Mouse (Mus musculus): Measurements from ENCODE around the gene Acsbg1. TPM values are rescaled to one million over a fixed set of nuclear protein-coding genes. Genes with fewer than 3 reads are reported as not detected.

The Acsbg1 gene
- total and polyA plus RNA-seq, 2 experiments = under 0.01 to 0.12 TPM

GRCm38 (mm10) chr9:54702581-54702980, 40.9 kb upstream of the Acsbg1 start:
- Histone ChIP-seq H3K9ac (ENCODE audit: low read depth, low read length) (no peak overlapping the region), H3K4me3 (ENCODE audit: insufficient read depth, low read depth, low read length) (no peak overlapping the region), H3K27me3 (ENCODE audit: control insufficient read depth, insufficient read depth, low read length) (0 out of 2 replicates have a peak, but pooled peaks cover 3% of the 10 kb centered on the region), H3K79me2 (ENCODE audit: control insufficient read depth, insufficient read depth, low read length) (no peaks in the 10 kb centered on the region; the same call in 1 of the 2 replicates), H3K27ac (replicated peaks; ENCODE audit: insufficient read depth, low read depth, low read length) (no peak overlapping the region), H3K4me1 (ENCODE audit: control insufficient read depth, insufficient read depth, low read length) (peaks cover 5% of the 10 kb centered on the region; the same call in 1 of the 2 replicates), H3K36me3 (ENCODE audit: control insufficient read depth, insufficient read depth, low read length) (no peaks in the 10 kb centered on the region)
- WGBS = 92% methylated on average over 2 of the region's 2 CpGs
- TF ChIP-seq CTCF (IDR thresholded peaks at IDR 0.05; ENCODE audit: low read depth, low read length) = no peak
- no peak for TF ChIP-seq POLR2A (IDR thresholded peaks at IDR 0.05; ENCODE audit: extremely low read depth, insufficient read depth, low read length)
- no peak for DNase-seq (ENCODE audit: extremely low read depth, low read depth, low spot score)

GRCm38 (mm10) chr9:54700746-54701145, 39.1 kb upstream of the Acsbg1 start:
- TF ChIP-seq CTCF (IDR thresholded peaks at IDR 0.05; ENCODE audit: low read depth, low read length) (no peak), POLR2A (IDR thresholded peaks at IDR 0.05; ENCODE audit: extremely low read depth, insufficient read depth, low read length) (no peak)
- no peak overlapping the region for H3K9ac ChIP-seq (ENCODE audit: low read depth, low read length)
- H3K4me1 ChIP-seq (ENCODE audit: control insufficient read depth, insufficient read depth, low read length) = peaks cover 5% of the 10 kb centered on the region; the same call in 1 of the 2 replicates
- no peak overlapping the region for H3K4me3 ChIP-seq (ENCODE audit: insufficient read depth, low read depth, low read length)
- H3K79me2 ChIP-seq (ENCODE audit: control insufficient read depth, insufficient read depth, low read length) = no peaks in the 10 kb centered on the region; the same call in 1 of the 2 replicates
- H3K27ac ChIP-seq (replicated peaks; ENCODE audit: insufficient read depth, low read depth, low read length) = no peak overlapping the region
- WGBS = 88% methylated on average over 7 of the region's 7 CpGs
- H3K27me3 ChIP-seq (ENCODE audit: control insufficient read depth, insufficient read depth, low read length) = peaks cover 3% of the 10 kb centered on the region; the same call in 1 of the 2 replicates
- H3K36me3 ChIP-seq (ENCODE audit: control insufficient read depth, insufficient read depth, low read length) = no peaks in the 10 kb centered on the region
- DNase-seq (ENCODE audit: extremely low read depth, low read depth, low spot score) = no peak

- Histone ChIP-seq H3K79me2 (ENCODE audit: control insufficient read depth, insufficient read depth, low read length) (no peaks in the 10 kb centered on the region; the same call in 1 of the 2 replicates), H3K36me3 (ENCODE audit: control insufficient read depth, insufficient read depth, low read length) (no peaks in the 10 kb centered on the region), H3K27ac (replicated peaks; ENCODE audit: insufficient read depth, low read depth, low read length) (no peak overlapping the region), H3K4me1 (ENCODE audit: control insufficient read depth, insufficient read depth, low read length) (peaks cover 5% of the 10 kb centered on the region; the same call in 1 of the 2 replicates), H3K4me3 (ENCODE audit: insufficient read depth, low read depth, low read length) (peak overlapping the region; percentile 76), H3K27me3 (ENCODE audit: control insufficient read depth, insufficient read depth, low read length) (peaks cover 3% of the 10 kb centered on the region; the same call in 1 of the 2 replicates), H3K9ac (ENCODE audit: low read depth, low read length) (peak overlapping the region; percentile 91)
- DNase-seq (ENCODE audit: extremely low read depth, low read depth, low spot score) = no peak
- TF ChIP-seq CTCF (IDR thresholded peaks at IDR 0.05; ENCODE audit: low read depth, low read length) = no peak
- TF ChIP-seq POLR2A (IDR thresholded peaks at IDR 0.05; ENCODE audit: extremely low read depth, insufficient read depth, low read length) = no peak
- WGBS = 35% methylated on average over 9 of the region's 9 CpGs
Observed at GRCm38 (mm10) chr9:54700174-54700475, 38.5 kb upstream of the Acsbg1 start.

GRCm38 (mm10) chr9:54699345-54700173, 37.9 kb upstream of the Acsbg1 start:
- WGBS = 2% methylated on average over 92 of the region's 92 CpGs
- Histone ChIP-seq H3K27me3 (ENCODE audit: control insufficient read depth, insufficient read depth, low read length) (peaks cover 3% of the 10 kb centered on the region; the same call in 1 of the 2 replicates), H3K36me3 (ENCODE audit: control insufficient read depth, insufficient read depth, low read length) (no peaks in the 10 kb centered on the region), H3K4me1 (ENCODE audit: control insufficient read depth, insufficient read depth, low read length) (peaks cover 5% of the 10 kb centered on the region; the same call in 1 of the 2 replicates), H3K4me3 (ENCODE audit: insufficient read depth, low read depth, low read length) (peak overlapping the region; percentile 76), H3K27ac (replicated peaks; ENCODE audit: insufficient read depth, low read depth, low read length) (no peak overlapping the region), H3K9ac (ENCODE audit: low read depth, low read length) (peak overlapping the region; percentile 91), H3K79me2 (ENCODE audit: control insufficient read depth, insufficient read depth, low read length) (no peaks in the 10 kb centered on the region; the same call in 1 of the 2 replicates)
- TF ChIP-seq POLR2A (IDR thresholded peaks at IDR 0.05; ENCODE audit: extremely low read depth, insufficient read depth, low read length) (peak; percentile 68), CTCF (IDR thresholded peaks at IDR 0.05; ENCODE audit: low read depth, low read length) (peak; percentile 4; the same call in 1 of the 2 replicates)
- peak; percentile 18 for DNase-seq (ENCODE audit: extremely low read depth, low read depth, low spot score)

- DNase-seq (ENCODE audit: extremely low read depth, low read depth, low spot score) = no peak
- Histone ChIP-seq H3K36me3 (ENCODE audit: control insufficient read depth, insufficient read depth, low read length) (no peaks in the 10 kb centered on the region), H3K4me1 (ENCODE audit: control insufficient read depth, insufficient read depth, low read length) (peaks cover 5% of the 10 kb centered on the region; the same call in 1 of the 2 replicates), H3K79me2 (ENCODE audit: control insufficient read depth, insufficient read depth, low read length) (no peaks in the 10 kb centered on the region; the same call in 1 of the 2 replicates), H3K27ac (replicated peaks; ENCODE audit: insufficient read depth, low read depth, low read length) (no peak overlapping the region), H3K9ac (ENCODE audit: low read depth, low read length) (peak overlapping the region; percentile 91), H3K4me3 (ENCODE audit: insufficient read depth, low read depth, low read length) (peak overlapping the region; percentile 76), H3K27me3 (ENCODE audit: control insufficient read depth, insufficient read depth, low read length) (peaks cover 3% of the 10 kb centered on the region; the same call in 1 of the 2 replicates)
- no peak for TF ChIP-seq CTCF (IDR thresholded peaks at IDR 0.05; ENCODE audit: low read depth, low read length)
- TF ChIP-seq POLR2A (IDR thresholded peaks at IDR 0.05; ENCODE audit: extremely low read depth, insufficient read depth, low read length) = no peak
- 10% methylated on average over 27 of the region's 27 CpGs for WGBS
Observed at GRCm38 (mm10) chr9:54699087-54699344, 37.3 kb upstream of the Acsbg1 start.

All from liver, adult 2 months (tissue).